Mouse (Mus musculus) spleen, adult 2 months (tissue): ENCODE results near the gene Rnft1.
A peak's percentile ranks its signal among the peaks of the same experiment; 100 is the strongest.

Experiments
- CTCF ChIP-seq: fragments of 200-500 bp; IDR thresholded peaks from 2 replicates; pipeline ENCODE4 v1.5.1; 2011; ENCODE audit warnings: mild to moderate bottlenecking, inconsistent platforms; ENCODE audit not compliant: insufficient read depth, insufficient read length, insufficient replicate concordance; ENCODE audit errors: extremely low read depth
- POLR2A ChIP-seq: fragments of 200-500 bp; IDR thresholded peaks from 2 replicates; pipeline ENCODE4 v1.6.1; 2011; ENCODE audit warnings: low read depth, low read length, inconsistent platforms

GRCm38 (mm10) chr11:86532834-86533233 is 48.4 kb downstream of the Rnft1 start:
- 0 out of 2 replicates have a peak, but pooled peaks have one; percentile 14 for TF ChIP-seq CTCF
- no peak for TF ChIP-seq POLR2A
